Mouse (Mus musculus) thymus, postnatal 25 days (tissue): ENCODE measurements around the gene Sgca.

Experiments used
- DNase-seq: peaks from one replicate; pipeline ENCODE4 v3.0.0; 2022

Gene Sgca

GRCm38 (mm10) chr11:94942282-94943023 lies 33.7 kb downstream of the Sgca start:
- DNase-seq, result peak; percentile 63

GRCm38 (mm10) chr11:94941776-94942175 lies 34.4 kb downstream of the Sgca start:
- DNase-seq, result no peak

GRCm38 (mm10) chr11:94941121-94941520 lies 35.0 kb downstream of the Sgca start:
- no peak for DNase-seq

- peak; percentile 64 for DNase-seq
These were observed 36.8 kb downstream of the Sgca start for GRCm38 (mm10) chr11:94939280-94939679.

- DNase-seq, result no peak
These were observed 37.8 kb downstream of the Sgca start for GRCm38 (mm10) chr11:94938296-94938695.

GRCm38 (mm10) chr11:94937787-94938186 lies 38.3 kb downstream of the Sgca start:
- no peak for DNase-seq

- DNase-seq, result no peak
These were observed 38.8 kb downstream of the Sgca start for GRCm38 (mm10) chr11:94937335-94937781.

- DNase-seq, result peak; percentile 83
These were observed 39.3 kb downstream of the Sgca start for GRCm38 (mm10) chr11:94936851-94937295.

- DNase-seq, result no peak
These were observed 40.1 kb downstream of the Sgca start, which contains the start of gene Col1a1 for GRCm38 (mm10) chr11:94936045-94936444. Gene Col1a1 (plus strand): TSS chr11:94936224.

GRCm38 (mm10) chr11:94934526-94934925 lies 41.6 kb downstream of the Sgca start:
- no peak for DNase-seq

GRCm38 (mm10) chr11:94933584-94933983 lies 42.5 kb downstream of the Sgca start:
- no peak for DNase-seq

GRCm38 (mm10) chr11:94930151-94930550 lies 46.0 kb downstream of the Sgca start:
- no peak for DNase-seq

GRCm38 (mm10) chr11:94929599-94929998 lies 46.5 kb downstream of the Sgca start:
- DNase-seq, result no peak

- peak; percentile 25 for DNase-seq
These were observed 47.3 kb downstream of the Sgca start for GRCm38 (mm10) chr11:94928820-94929219.

- no peak for DNase-seq
These were observed 48.3 kb downstream of the Sgca start for GRCm38 (mm10) chr11:94927771-94928291.

- DNase-seq, result no peak
These were observed 49.7 kb downstream of the Sgca start for GRCm38 (mm10) chr11:94926431-94926830.

- no peak for DNase-seq
These were observed 51.1 kb downstream of the Sgca start for GRCm38 (mm10) chr11:94924977-94925376.

- DNase-seq, result no peak
These were observed 55.1 kb downstream of the Sgca start for GRCm38 (mm10) chr11:94920996-94921401.

- DNase-seq, result no peak
These were observed 58.4 kb downstream of the Sgca start for GRCm38 (mm10) chr11:94917717-94918116.

- no peak for DNase-seq
These were observed 59.6 kb downstream of the Sgca start for GRCm38 (mm10) chr11:94916477-94916876.

GRCm38 (mm10) chr11:94915675-94916403 lies 60.3 kb downstream of the Sgca start:
- DNase-seq, result no peak

GRCm38 (mm10) chr11:94913302-94914090 lies 62.6 kb downstream of the Sgca start:
- DNase-seq, result no peak
